Mouse (Mus musculus) intestine, embryonic 16.5 days (tissue): ENCODE data around the gene Mepce. TPM values are rescaled to one million over a fixed set of nuclear protein-coding genes. Genes with fewer than 3 reads are reported as not detected.

Source experiments
- ATAC-seq: fragments of 200-750 bp; cut with Nextera tagmentation; 2 replicates; pipeline ENCODE4 v1.8.0; 2017; ENCODE audit warnings: moderate TSS enrichment, moderate library complexity
- H3K27ac ChIP-seq: fragments of 300-500 bp; sonication (generic); 2 replicates; pipeline ENCODE4 v1.5.1; 2014; ENCODE audit warnings: mild to moderate bottlenecking, low read length
- H3K27me3 ChIP-seq: fragments of 300-500 bp; sonication (generic); replicated peaks from 2 replicates; pipeline ENCODE4 v1.6.1; 2014; ENCODE audit warnings: low read length, control low read depth, mixed read lengths; ENCODE audit not compliant: control insufficient read depth, insufficient read depth
- H3K36me3 ChIP-seq: fragments of 300-500 bp; sonication (generic); 2 replicates; pipeline ENCODE4 v1.6.1; 2014; ENCODE audit warnings: low read length, control low read depth; ENCODE audit not compliant: control insufficient read depth, insufficient read depth
- H3K4me1 ChIP-seq: fragments of 300-500 bp; sonication (generic); 2 replicates; pipeline ENCODE4 v1.6.1; 2014; ENCODE audit warnings: low read length, control low read depth, mixed read lengths; ENCODE audit not compliant: control insufficient read depth, insufficient read depth
- H3K4me2 ChIP-seq: fragments of 300-500 bp; sonication (generic); 2 replicates; pipeline ENCODE4 v1.6.1; 2014; ENCODE audit warnings: low read depth, low read length, control low read depth
- H3K4me3 ChIP-seq: fragments of 300-500 bp; sonication (generic); 2 replicates; pipeline ENCODE4 v1.5.1; 2014; ENCODE audit warnings: mild to moderate bottlenecking, low read length
- H3K9ac ChIP-seq: fragments of 300-500 bp; sonication (generic); 2 replicates; pipeline ENCODE4 v1.6.1; 2014; ENCODE audit warnings: low read depth, low read length
- H3K9me3 ChIP-seq: fragments of 300-500 bp; sonication (generic); 2 replicates; pipeline ENCODE4 v1.6.1; 2016; ENCODE audit warnings: low read length, control low read depth; ENCODE audit not compliant: control insufficient read depth
- WGBS: fragments of 180-500 bp; shearing (Covaris S2); extraction: QIAGEN DNeasy Blood & Tissue Kit; methylation state at CpG from one replicate; pipeline ENCODE4 v1.1.7; 2014; 5-methylcytosine and 5-hydroxymethylcytosine counted together
- polyA plus RNA-seq: library from polyadenylated mRNA; unstranded; fragments of >200 nt; fragmentation: Nextera tagmentation; extraction: Ambion mirVana; gene quantifications from 2 replicates; pipeline ENCODE4 v1.2.1, GENCODE M21; 2015

The Mepce gene
- polyA plus RNA-seq, 1 experiment from 2014 or later: 7.4 TPM

DNA sequence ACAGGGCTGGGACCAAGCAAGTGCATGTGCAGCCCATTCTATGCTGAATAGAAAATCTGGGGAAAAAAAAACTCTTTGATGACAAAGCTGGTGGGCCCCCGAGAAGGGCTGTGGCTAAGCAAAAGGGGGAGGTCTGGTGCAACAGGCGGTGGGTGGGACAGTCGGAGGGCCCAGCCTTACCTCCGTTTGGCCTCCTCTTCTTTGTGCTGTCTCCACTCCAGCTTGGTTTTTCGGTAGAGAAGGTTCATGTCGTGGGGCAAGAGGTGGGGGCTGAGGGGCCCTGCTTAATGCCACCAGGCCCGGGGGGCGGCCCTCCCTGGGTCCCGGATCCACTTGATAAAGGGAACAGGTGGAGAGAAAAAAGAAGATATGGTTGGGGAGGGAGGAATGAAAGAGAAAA is 48.0 kb downstream of the Mepce start:
- H3K27ac ChIP-seq: no peak overlapping the region
- H3K4me3 ChIP-seq: no peak overlapping the region

DNA sequence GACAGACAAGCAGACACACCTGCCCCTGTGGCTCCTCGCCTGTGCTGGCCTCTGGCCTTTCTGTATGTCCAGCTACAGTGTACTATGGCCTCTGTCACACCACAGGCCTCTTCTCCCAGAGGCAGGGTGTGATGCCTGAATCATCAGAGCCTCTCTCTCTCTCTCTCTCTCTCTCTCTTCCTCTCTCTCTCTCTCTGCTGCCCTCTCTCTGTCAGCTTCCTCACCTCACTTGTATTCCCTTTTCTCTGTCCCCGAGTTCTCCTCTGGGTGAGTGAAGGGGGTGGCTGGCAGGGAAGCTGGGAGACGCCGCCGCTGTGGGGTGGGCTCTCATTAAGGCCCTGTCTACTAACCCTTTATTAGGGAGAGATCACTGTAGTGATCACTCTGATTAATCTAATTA is 48.9 kb downstream of the Mepce start:
- H3K9me3 ChIP-seq: no peaks in the 10 kb centered on the region
- no peak overlapping the region for H3K9ac ChIP-seq
- H3K36me3 ChIP-seq: peaks cover 5% of the 10 kb centered on the region; the same call in 1 of the 2 replicates
- 43% methylated on average over 5 of the region's 5 CpGs for WGBS
- peaks cover 19% of the 10 kb centered on the region for H3K4me1 ChIP-seq
- no peaks in the 10 kb centered on the region for H3K27me3 ChIP-seq
- ATAC-seq: no peak
- no peak overlapping the region for H3K4me3 ChIP-seq
- no peak overlapping the region for H3K4me2 ChIP-seq
- H3K27ac ChIP-seq: 0 out of 2 replicates have a peak overlapping the region, but pooled peaks have one; percentile 28

More for the DNA sequence above, 48.0 kb downstream of the Mepce start:
- Histone ChIP-seq H3K4me1 (peaks cover 19% of the 10 kb centered on the region), H3K27me3 (no peaks in the 10 kb centered on the region), H3K36me3 (peaks cover 5% of the 10 kb centered on the region; the same call in 1 of the 2 replicates), H3K9me3 (no peaks in the 10 kb centered on the region), H3K4me2 (no peak overlapping the region), H3K9ac (no peak overlapping the region)
- ATAC-seq: no peak
- 69% methylated on average over 9 of the region's 9 CpGs for WGBS

DNA sequence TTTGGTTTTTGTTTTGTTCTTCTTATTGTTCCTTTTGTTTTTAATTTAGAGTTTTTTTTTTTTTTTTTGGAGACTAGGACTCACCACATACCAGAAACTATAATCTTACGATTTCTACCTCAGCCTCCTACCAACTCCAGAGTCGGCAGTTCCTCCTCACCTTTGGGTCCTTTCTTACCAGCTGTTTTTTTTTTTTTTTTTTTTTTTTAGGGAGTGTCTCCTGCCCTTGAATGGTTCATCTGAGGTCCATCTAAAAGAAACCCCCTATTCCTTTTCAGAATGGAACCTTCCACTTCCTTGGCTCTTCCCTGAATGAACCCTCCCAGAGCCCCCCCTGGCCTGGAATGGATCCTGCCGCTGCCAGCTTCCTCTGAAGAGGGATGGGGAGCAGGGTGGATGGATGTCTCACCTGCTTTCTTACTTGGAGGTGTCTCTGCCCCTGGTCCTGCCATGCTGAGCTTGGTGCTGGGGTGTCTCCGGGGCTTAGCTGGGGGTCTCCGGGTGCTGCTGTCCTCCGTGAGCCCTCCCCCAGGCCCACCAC is 50.0 kb downstream of the Mepce start:
- H3K4me2 ChIP-seq: no peak overlapping the region
- 79% methylated on average over 5 of the region's 6 CpGs for WGBS
- H3K9ac ChIP-seq: no peak overlapping the region
- H3K27ac ChIP-seq: no peak overlapping the region
- no peaks in the 10 kb centered on the region for H3K9me3 ChIP-seq
- H3K4me3 ChIP-seq: no peak overlapping the region
- no peak for ATAC-seq
- H3K4me1 ChIP-seq: peaks cover 19% of the 10 kb centered on the region
- peaks cover 5% of the 10 kb centered on the region; the same call in 1 of the 2 replicates for H3K36me3 ChIP-seq
- no peaks in the 10 kb centered on the region for H3K27me3 ChIP-seq

DNA sequence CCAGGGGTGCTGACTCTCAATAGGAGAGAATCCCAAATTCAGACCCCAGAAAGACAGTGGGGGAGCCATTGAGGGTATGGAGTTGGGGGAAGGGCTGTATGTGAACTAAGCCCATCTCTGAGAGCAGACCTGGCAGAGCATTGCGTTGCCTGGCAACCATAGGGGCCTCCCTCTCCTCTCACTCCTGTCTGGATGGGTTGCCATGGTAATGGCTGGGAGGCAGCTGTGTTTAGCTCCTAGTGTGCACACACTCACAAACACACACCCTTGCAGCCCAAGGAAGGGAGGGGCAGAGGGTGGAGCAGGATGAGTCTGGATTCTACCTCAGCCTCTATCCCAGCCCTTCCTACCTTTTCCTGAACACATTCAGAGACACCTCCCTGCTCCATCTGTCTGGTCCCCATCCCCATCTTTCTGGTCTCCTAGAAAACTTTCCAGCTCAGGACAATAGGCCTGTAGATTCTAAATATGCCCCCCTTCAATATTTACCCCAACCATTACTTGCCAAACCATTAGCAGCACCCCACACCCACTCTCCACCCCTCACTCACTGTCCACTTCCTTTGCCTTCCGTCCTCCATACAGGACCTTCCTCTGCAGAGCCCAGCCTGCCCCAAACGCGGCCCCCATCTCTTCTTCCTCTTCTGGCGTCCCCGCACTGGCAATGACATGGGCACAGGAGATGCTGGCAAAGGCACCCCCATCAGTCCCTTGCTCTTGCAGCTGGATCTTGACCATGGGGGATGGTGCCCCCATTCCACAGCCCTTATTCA is 53.0 kb downstream of the Mepce start:
- Histone ChIP-seq H3K27ac (no peak overlapping the region), H3K4me2 (no peak overlapping the region), H3K9me3 (no peaks in the 10 kb centered on the region), H3K4me3 (no peak overlapping the region), H3K36me3 (peaks cover 5% of the 10 kb centered on the region; the same call in 1 of the 2 replicates), H3K9ac (no peak overlapping the region), H3K27me3 (no peaks in the 10 kb centered on the region), H3K4me1 (peaks cover 8% of the 10 kb centered on the region; the same call in 1 of the 2 replicates)
- WGBS: 69% methylated on average over 6 of the region's 6 CpGs
- peak; percentile 41; the same call in 1 of the 2 replicates for ATAC-seq

DNA sequence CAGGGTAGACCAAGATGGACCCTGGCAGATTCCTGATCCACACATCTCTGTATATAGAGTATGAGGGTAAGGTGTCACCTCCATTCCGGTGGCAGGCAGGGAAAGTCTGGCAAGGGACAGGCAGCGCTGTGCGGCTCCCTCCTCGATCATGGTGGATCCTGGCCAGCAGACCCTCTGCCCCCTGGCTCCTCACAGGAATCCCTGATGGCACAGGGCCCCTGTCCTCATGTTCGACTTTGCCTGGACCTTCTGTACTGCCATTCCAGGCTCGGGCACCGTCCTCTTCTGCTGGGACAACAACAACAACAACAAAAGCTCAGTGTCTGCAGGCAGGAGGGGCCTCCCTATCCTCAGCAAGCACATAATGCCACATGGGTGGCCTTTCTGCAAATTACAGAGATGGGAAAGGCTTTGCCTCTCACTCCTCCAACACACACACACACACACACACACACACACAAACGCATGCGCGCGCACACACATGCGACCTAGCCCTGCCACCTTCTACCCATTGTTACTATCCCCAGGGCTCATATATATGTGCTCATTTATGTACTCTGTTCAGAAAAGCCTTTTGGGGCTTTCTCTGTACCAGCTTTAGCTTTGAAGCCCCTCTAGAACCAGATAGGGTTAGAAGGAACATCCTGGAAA is 53.7 kb downstream of the Mepce start:
- peaks cover 3% of the 10 kb centered on the region; the same call in 1 of the 2 replicates for H3K4me1 ChIP-seq
- no peak for ATAC-seq
- no peaks in the 10 kb centered on the region for H3K27me3 ChIP-seq
- no peak overlapping the region for H3K27ac ChIP-seq
- no peak overlapping the region for H3K4me3 ChIP-seq
- no peak overlapping the region for H3K4me2 ChIP-seq
- WGBS: 80% methylated on average over 12 of the region's 12 CpGs
- no peaks in the 10 kb centered on the region for H3K9me3 ChIP-seq
- H3K36me3 ChIP-seq: peaks cover 5% of the 10 kb centered on the region; the same call in 1 of the 2 replicates
- no peak overlapping the region for H3K9ac ChIP-seq

Other genes starting within 250 kb of the Mepce start
- 4.4 TPM in 2 replicates for gene Actl6b, start 234.1 kb downstream of the Mepce start, polyA plus RNA-seq
- gene Tfr2, start 217.8 kb downstream of the Mepce start, polyA plus RNA-seq: 1.1 and 1.3 TPM in 2 replicates
- 25.2 and 28.1 TPM in 2 replicates for gene Mospd3, start 186.6 kb downstream of the Mepce start, polyA plus RNA-seq
- 115 and 127 TPM in 2 replicates for gene Pcolce, start 173.9 kb downstream of the Mepce start, polyA plus RNA-seq
- 0.26 and 0.37 TPM in 2 replicates for gene Fbxo24, start 158.7 kb downstream of the Mepce start, polyA plus RNA-seq
- 34.5 and 37.8 TPM in 2 replicates for gene Lrch4, start 158.5 kb downstream of the Mepce start, polyA plus RNA-seq
- 10.8 and 12.2 TPM in 2 replicates for gene Gm20605, start 158.5 kb downstream of the Mepce start, polyA plus RNA-seq
- 6.4 and 8.1 TPM in 2 replicates for gene Sap25, start 146.3 kb downstream of the Mepce start, polyA plus RNA-seq
- gene Irs3, start 141.9 kb downstream of the Mepce start, polyA plus RNA-seq: 0.23 and 0.27 TPM in 2 replicates
- gene Agfg2, start 102.9 kb downstream of the Mepce start, polyA plus RNA-seq: 18.6 and 19.8 TPM in 2 replicates
- 2.2 and 2.3 TPM in 2 replicates for gene Nyap1, start 46.0 kb downstream of the Mepce start, polyA plus RNA-seq
- 116 and 122 TPM in 2 replicates for gene Tsc22d4, start 41.9 kb downstream of the Mepce start, polyA plus RNA-seq
- gene Ppp1r35, start 8.8 kb downstream of the Mepce start, polyA plus RNA-seq: 19.3 and 19.8 TPM in 2 replicates
- 11.0 and 11.8 TPM in 2 replicates for gene Zcwpw1, start 143 bp upstream of the Mepce start, polyA plus RNA-seq
- gene Pilra, start 48.6 kb upstream of the Mepce start, polyA plus RNA-seq: 2.8 and 4.2 TPM in 2 replicates
- gene Pilrb1, start 70.5 kb upstream of the Mepce start, polyA plus RNA-seq: 1.3 and 1.8 TPM in 2 replicates
- 1.3 and 1.8 TPM in 2 replicates for gene Pilrb2, start 84.2 kb upstream of the Mepce start, polyA plus RNA-seq
- gene Cyp3a13, start 134.0 kb upstream of the Mepce start, polyA plus RNA-seq: 54.6 and 70.4 TPM in 2 replicates
- gene Gjc3, start 175.4 kb upstream of the Mepce start, polyA plus RNA-seq: 0.34 and 0.50 TPM in 2 replicates
- 0.34 and 0.37 TPM in 2 replicates for gene Azgp1, start 193.9 kb upstream of the Mepce start, polyA plus RNA-seq
- not detected in 2 replicates for gene Smok3a, start 233.6 kb upstream of the Mepce start, polyA plus RNA-seq
- not detected in 2 replicates for gene Smok3b, start 233.8 kb upstream of the Mepce start, polyA plus RNA-seq